Mouse (Mus musculus): ENCODE measurements around the gene Hat1. TPM values are rescaled to one million over a fixed set of nuclear protein-coding genes. Genes with fewer than 3 reads are reported as not detected.

The Hat1 gene
- total and polyA plus RNA-seq, 3 experiments = 91.6 to 292 (median 167) TPM

GRCm38 (mm10) chr2:71461589-71461988 lies 72.8 kb downstream of the Hat1 start:
- Histone ChIP-seq H3K9ac (ENCODE audit: insufficient read depth, low read depth) (no peak overlapping the region), H3K4me2 (ENCODE audit: insufficient read depth, low read depth, poor library complexity, severe bottlenecking) (no peak overlapping the region), H3K27me3 (replicated peaks) (no peaks in the 10 kb centered on the region), H3K27ac (ENCODE audit: insufficient read depth, low read depth) (no peak overlapping the region), H3K36me3 (replicated peaks in 1 of 2; ENCODE audit: control insufficient read depth in 1 of 2, insufficient read depth in 1 of 2, low read length in 1 of 2) (peaks cover 12 to 47% of the 10 kb centered on the region in 2 experiments), H3K9me3 (replicated peaks; ENCODE audit: low read length) (no peaks in the 10 kb centered on the region), H3K4me3 (replicated peaks in 1 of 3; ENCODE audit: low read depth in 2 of 3, low read length in 2 of 3, poor library complexity in 1 of 3) (no peak overlapping the region), H3K79me2 (replicated peaks; ENCODE audit: control insufficient read depth, extremely low read depth, insufficient read depth, poor library complexity, severe bottlenecking) (no peaks in the 10 kb centered on the region), H3K4me1 (ENCODE audit: control insufficient read depth in 1 of 2, insufficient read depth in 2 of 2) (peaks cover 3 to 26% of the 10 kb centered on the region in 2 experiments)
- dilution Hi-C loops (cut with MboI; ENCODE audit: extremely low pct_ligation_motif_present, extremely low pct_unique_long_range_greater_than_20kb, low sequenced_read_pairs) = no loop called here
- in situ Hi-C loops (cut with MboI; ENCODE audit: low pct_ligation_motif_present, low pct_unique_long_range_greater_than_20kb, low sequenced_read_pairs) = no loop called here
- TF ChIP-seq CHD1 (IDR thresholded peaks at IDR 0.05; ENCODE audit: low read depth, low read length) (no peak), POLR2A (IDR thresholded peaks at IDR 0.05; ENCODE audit: low read depth, low read length) (no peak), EP300 (IDR thresholded peaks at IDR 0.05; ENCODE audit: low read length) (no peak), POLR2AphosphoS2 (IDR thresholded peaks at IDR 0.05; ENCODE audit: low read depth, low read length) (no peak), CTCF (conservative IDR thresholded peaks at IDR 0.05 in 1 of 2, IDR thresholded peaks at IDR 0.05 in 1 of 2; ENCODE audit: low read depth in 2 of 2, low read length in 2 of 2) (no peak), NELFE (IDR thresholded peaks at IDR 0.05; ENCODE audit: low read depth, low read length) (no peak), PAX5 (IDR thresholded peaks at IDR 0.05; ENCODE audit: low read length) (no peak), NRF1 (IDR thresholded peaks at IDR 0.05; ENCODE audit: low read depth, low read length) (no peak), ZKSCAN1 (IDR thresholded peaks at IDR 0.05; ENCODE audit: borderline replicate concordance, low read depth, low read length) (no peak), JUND (conservative IDR thresholded peaks at IDR 0.05; ENCODE audit: low read depth, low read length) (no peak), ELF1 (IDR thresholded peaks at IDR 0.05; ENCODE audit: low read depth, low read length) (no peak), CHD2 (IDR thresholded peaks at IDR 0.05; ENCODE audit: low read length) (no peak), USF1 (IDR thresholded peaks at IDR 0.05; ENCODE audit: low read depth, low read length) (no peak), GABPA (IDR thresholded peaks at IDR 0.05; ENCODE audit: insufficient replicate concordance, low read depth, low read length) (no peak), SIN3A (IDR thresholded peaks at IDR 0.05; ENCODE audit: low read length) (no peak), TCF12 (IDR thresholded peaks at IDR 0.05; ENCODE audit: low read depth, low read length) (no peak), TBP (conservative IDR thresholded peaks at IDR 0.05; ENCODE audit: low read depth, low read length) (no peak)
- no peak for DNase-seq (ENCODE audit: extremely low read depth)

- Histone ChIP-seq H3K27me3 (replicated peaks) (no peaks in the 10 kb centered on the region), H3K4me2 (ENCODE audit: insufficient read depth, low read depth, poor library complexity, severe bottlenecking) (no peak overlapping the region), H3K4me1 (ENCODE audit: control insufficient read depth in 1 of 2, insufficient read depth in 2 of 2) (peaks cover 3 to 26% of the 10 kb centered on the region in 2 experiments), H3K9me3 (replicated peaks; ENCODE audit: low read length) (no peaks in the 10 kb centered on the region), H3K27ac (ENCODE audit: insufficient read depth, low read depth) (no peak overlapping the region), H3K36me3 (replicated peaks in 1 of 2; ENCODE audit: control insufficient read depth in 1 of 2, insufficient read depth in 1 of 2, low read length in 1 of 2) (peaks cover 12 to 52% of the 10 kb centered on the region in 2 experiments), H3K79me2 (replicated peaks; ENCODE audit: control insufficient read depth, extremely low read depth, insufficient read depth, poor library complexity, severe bottlenecking) (no peaks in the 10 kb centered on the region), H3K9ac (ENCODE audit: insufficient read depth, low read depth) (no peak overlapping the region), H3K4me3 (replicated peaks in 1 of 3; ENCODE audit: low read depth in 2 of 3, low read length in 2 of 3, poor library complexity in 1 of 3) (no peak overlapping the region)
- in situ Hi-C loops (cut with MboI; ENCODE audit: low pct_ligation_motif_present, low pct_unique_long_range_greater_than_20kb, low sequenced_read_pairs) = no loop called here
- no peak for DNase-seq (ENCODE audit: extremely low read depth)
- TF ChIP-seq USF2 (conservative IDR thresholded peaks at IDR 0.05; ENCODE audit: low read depth, low read length) (no peak), IRF4 (IDR thresholded peaks at IDR 0.05; ENCODE audit: low read depth, low read length) (no peak), TBP (conservative IDR thresholded peaks at IDR 0.05; ENCODE audit: low read depth, low read length) (no peak), ELF1 (IDR thresholded peaks at IDR 0.05; ENCODE audit: low read depth, low read length) (no peak), RCOR1 (conservative IDR thresholded peaks at IDR 0.05; ENCODE audit: low read depth, low read length) (no peak), MAZ (IDR thresholded peaks at IDR 0.05; ENCODE audit: low read depth, low read length) (no peak), PAX5 (IDR thresholded peaks at IDR 0.05; ENCODE audit: low read length) (no peak), SMC3 (IDR thresholded peaks at IDR 0.05; ENCODE audit: low read depth, low read length) (no peak), ZNF384 (IDR thresholded peaks at IDR 0.05; ENCODE audit: low read depth, low read length) (no peak), NRF1 (IDR thresholded peaks at IDR 0.05; ENCODE audit: low read depth, low read length) (no peak), POLR2AphosphoS2 (IDR thresholded peaks at IDR 0.05; ENCODE audit: low read depth, low read length) (no peak), NELFE (IDR thresholded peaks at IDR 0.05; ENCODE audit: low read depth, low read length) (no peak), USF1 (IDR thresholded peaks at IDR 0.05; ENCODE audit: low read depth, low read length) (no peak), UBTF (IDR thresholded peaks at IDR 0.05; ENCODE audit: low read depth, low read length) (no peak), MEF2A (IDR thresholded peaks at IDR 0.05; ENCODE audit: borderline replicate concordance, low read depth, low read length) (no peak)
- dilution Hi-C loops (cut with MboI; ENCODE audit: extremely low pct_ligation_motif_present, extremely low pct_unique_long_range_greater_than_20kb, low sequenced_read_pairs) = no loop called here
These were observed 73.3 kb downstream of the Hat1 start for GRCm38 (mm10) chr2:71462066-71462465.
